Mouse (Mus musculus): Measurements from ENCODE around the gene Olfr576.

DNA sequence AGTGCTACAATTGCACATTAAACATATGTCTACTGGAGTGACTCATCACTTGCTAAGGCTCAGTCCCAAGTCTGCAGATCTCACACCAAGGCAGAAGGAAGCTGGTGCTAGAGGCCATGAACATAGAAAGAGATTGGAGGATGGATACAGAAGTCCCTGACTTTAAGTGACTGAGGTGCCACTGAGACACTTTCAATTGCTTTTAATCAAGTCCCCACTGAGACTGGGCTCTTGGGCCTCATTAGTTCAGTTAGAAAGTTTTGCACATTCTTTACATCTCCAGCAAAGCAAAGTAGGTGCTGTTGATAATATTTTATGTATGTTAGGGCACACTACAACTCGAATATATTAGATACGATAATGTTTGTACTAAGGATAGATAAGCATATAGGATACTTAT, 13.4 kb downstream of the Olfr576 start, which contains the start of gene Olfr577:
- TF ChIP-seq CTCF (conservative IDR thresholded peaks at IDR 0.05; ENCODE audit: insufficient read depth, insufficient read length, low read depth, low read length), result no peak
- TF ChIP-seq POLR2A (IDR thresholded peaks at IDR 0.05; ENCODE audit: low read depth, low read length), result no peak
